Mouse (Mus musculus): ENCODE measurements at regions not wholly inside any gene's neighbourhood (a gene's known extent, or its start where the extent isn't known, plus 50 kb on each side); places are given as distances from the start of the nearest gene placed in this dataset.

GRCm38 (mm10) chr2:161387054-161387453, 278.2 kb upstream of the Chd6 start:
- WGBS = 71% methylated on average over 6 of the region's 6 CpGs
- Histone ChIP-seq H3K36me3 (ENCODE audit: control insufficient read depth, insufficient read depth, low read length) (no peaks in the 10 kb centered on the region), H3K27me3 (ENCODE audit: control insufficient read depth, insufficient read depth, low read length) (no peaks in the 10 kb centered on the region), H3K4me3 (ENCODE audit: low read depth, low read length) (no peak overlapping the region), H3K4me1 (ENCODE audit: control insufficient read depth, insufficient read depth, insufficient read length, low read length) (no peaks in the 10 kb centered on the region), H3K27ac (ENCODE audit: insufficient read depth, low read depth, low read length) (no peak overlapping the region)
- TF ChIP-seq CTCF (IDR thresholded peaks at IDR 0.05; ENCODE audit: extremely low read depth, insufficient read length, insufficient replicate concordance, low read depth, low read length) = no peak
- no peak for TF ChIP-seq POLR2A (IDR thresholded peaks at IDR 0.05; ENCODE audit: low read depth, low read length)

GRCm38 (mm10) chr2:161382411-161382810, 273.5 kb upstream of the Chd6 start:
- Histone ChIP-seq H3K4me1 (ENCODE audit: control insufficient read depth, insufficient read depth, insufficient read length, low read length) (no peaks in the 10 kb centered on the region), H3K27me3 (ENCODE audit: control insufficient read depth, insufficient read depth, low read length) (no peaks in the 10 kb centered on the region), H3K27ac (ENCODE audit: insufficient read depth, low read depth, low read length) (no peak overlapping the region), H3K4me3 (ENCODE audit: low read depth, low read length) (no peak overlapping the region), H3K36me3 (ENCODE audit: control insufficient read depth, insufficient read depth, low read length) (no peaks in the 10 kb centered on the region)
- no peak for TF ChIP-seq POLR2A (IDR thresholded peaks at IDR 0.05; ENCODE audit: low read depth, low read length)
- no peak for TF ChIP-seq CTCF (IDR thresholded peaks at IDR 0.05; ENCODE audit: extremely low read depth, insufficient read length, insufficient replicate concordance, low read depth, low read length)
- 60% methylated on average over 3 of the region's 3 CpGs for WGBS

GRCm38 (mm10) chr2:161378313-161378712, 269.4 kb upstream of the Chd6 start:
- H3K27me3 ChIP-seq (ENCODE audit: control insufficient read depth, insufficient read depth, low read length) = no peaks in the 10 kb centered on the region
- 79% methylated on average over 4 of the region's 4 CpGs for WGBS
- H3K27ac ChIP-seq (ENCODE audit: insufficient read depth, low read depth, low read length) = no peak overlapping the region
- no peak overlapping the region for H3K4me3 ChIP-seq (ENCODE audit: low read depth, low read length)
- H3K36me3 ChIP-seq (ENCODE audit: control insufficient read depth, insufficient read depth, low read length) = no peaks in the 10 kb centered on the region
- no peak for TF ChIP-seq POLR2A (IDR thresholded peaks at IDR 0.05; ENCODE audit: low read depth, low read length)
- no peak for TF ChIP-seq CTCF (IDR thresholded peaks at IDR 0.05; ENCODE audit: extremely low read depth, insufficient read length, insufficient replicate concordance, low read depth, low read length)
- no peaks in the 10 kb centered on the region for H3K4me1 ChIP-seq (ENCODE audit: control insufficient read depth, insufficient read depth, insufficient read length, low read length)

GRCm38 (mm10) chr2:161362325-161362724, 253.4 kb upstream of the Chd6 start:
- H3K27ac ChIP-seq (ENCODE audit: insufficient read depth, low read depth, low read length) = no peak overlapping the region
- no peaks in the 10 kb centered on the region for H3K4me1 ChIP-seq (ENCODE audit: control insufficient read depth, insufficient read depth, insufficient read length, low read length)
- no peak overlapping the region for H3K4me3 ChIP-seq (ENCODE audit: low read depth, low read length)
- WGBS = 61% methylated on average over 3 of the region's 3 CpGs
- no peak for TF ChIP-seq CTCF (IDR thresholded peaks at IDR 0.05; ENCODE audit: extremely low read depth, insufficient read length, insufficient replicate concordance, low read depth, low read length)
- no peak for TF ChIP-seq POLR2A (IDR thresholded peaks at IDR 0.05; ENCODE audit: low read depth, low read length)
- H3K36me3 ChIP-seq (ENCODE audit: control insufficient read depth, insufficient read depth, low read length) = no peaks in the 10 kb centered on the region
- H3K27me3 ChIP-seq (ENCODE audit: control insufficient read depth, insufficient read depth, low read length) = no peaks in the 10 kb centered on the region

GRCm38 (mm10) chr2:161349110-161349509, 240.2 kb upstream of the Chd6 start:
- no peak overlapping the region for H3K27ac ChIP-seq (ENCODE audit: insufficient read depth, low read depth, low read length)
- no peaks in the 10 kb centered on the region for H3K4me1 ChIP-seq (ENCODE audit: control insufficient read depth, insufficient read depth, insufficient read length, low read length)
- no peak overlapping the region for H3K4me3 ChIP-seq (ENCODE audit: low read depth, low read length)
- no peaks in the 10 kb centered on the region for H3K36me3 ChIP-seq (ENCODE audit: control insufficient read depth, insufficient read depth, low read length)
- no peak for TF ChIP-seq CTCF (IDR thresholded peaks at IDR 0.05; ENCODE audit: extremely low read depth, insufficient read length, insufficient replicate concordance, low read depth, low read length)
- no peak for TF ChIP-seq POLR2A (IDR thresholded peaks at IDR 0.05; ENCODE audit: low read depth, low read length)
- WGBS = 41% methylated on average over 4 of the region's 4 CpGs
- no peaks in the 10 kb centered on the region for H3K27me3 ChIP-seq (ENCODE audit: control insufficient read depth, insufficient read depth, low read length)

GRCm38 (mm10) chr2:161344018-161344417, 235.1 kb upstream of the Chd6 start:
- WGBS = 76% methylated on average over 2 of the region's 2 CpGs
- Histone ChIP-seq H3K36me3 (ENCODE audit: control insufficient read depth, insufficient read depth, low read length) (no peaks in the 10 kb centered on the region), H3K4me1 (ENCODE audit: control insufficient read depth, insufficient read depth, insufficient read length, low read length) (no peaks in the 10 kb centered on the region; the same call in 1 of the 2 replicates), H3K27me3 (ENCODE audit: control insufficient read depth, insufficient read depth, low read length) (no peaks in the 10 kb centered on the region), H3K4me3 (ENCODE audit: low read depth, low read length) (no peak overlapping the region), H3K27ac (ENCODE audit: insufficient read depth, low read depth, low read length) (no peak overlapping the region)
- TF ChIP-seq POLR2A (IDR thresholded peaks at IDR 0.05; ENCODE audit: low read depth, low read length) (no peak), CTCF (IDR thresholded peaks at IDR 0.05; ENCODE audit: extremely low read depth, insufficient read length, insufficient replicate concordance, low read depth, low read length) (no peak)

GRCm38 (mm10) chr2:161342648-161343047, 233.8 kb upstream of the Chd6 start:
- no peak for TF ChIP-seq POLR2A (IDR thresholded peaks at IDR 0.05; ENCODE audit: low read depth, low read length)
- TF ChIP-seq CTCF (IDR thresholded peaks at IDR 0.05; ENCODE audit: extremely low read depth, insufficient read length, insufficient replicate concordance, low read depth, low read length) = no peak
- H3K4me1 ChIP-seq (ENCODE audit: control insufficient read depth, insufficient read depth, insufficient read length, low read length) = no peaks in the 10 kb centered on the region; the same call in 1 of the 2 replicates
- H3K27ac ChIP-seq (ENCODE audit: insufficient read depth, low read depth, low read length) = no peak overlapping the region
- 76% methylated on average over 2 of the region's 2 CpGs for WGBS
- no peaks in the 10 kb centered on the region for H3K36me3 ChIP-seq (ENCODE audit: control insufficient read depth, insufficient read depth, low read length)
- H3K27me3 ChIP-seq (ENCODE audit: control insufficient read depth, insufficient read depth, low read length) = no peaks in the 10 kb centered on the region
- H3K4me3 ChIP-seq (ENCODE audit: low read depth, low read length) = no peak overlapping the region

Data from small intestine, adult 2 months (tissue).